Mouse (Mus musculus): ENCODE data around the gene Gtpbp3.
"Not testable (repeated sequence)": the region's sequence is repeated elsewhere in the genome, so short reads cannot be mapped to it uniquely, and the experiment has no call there.

Gene Gtpbp3

DNA sequence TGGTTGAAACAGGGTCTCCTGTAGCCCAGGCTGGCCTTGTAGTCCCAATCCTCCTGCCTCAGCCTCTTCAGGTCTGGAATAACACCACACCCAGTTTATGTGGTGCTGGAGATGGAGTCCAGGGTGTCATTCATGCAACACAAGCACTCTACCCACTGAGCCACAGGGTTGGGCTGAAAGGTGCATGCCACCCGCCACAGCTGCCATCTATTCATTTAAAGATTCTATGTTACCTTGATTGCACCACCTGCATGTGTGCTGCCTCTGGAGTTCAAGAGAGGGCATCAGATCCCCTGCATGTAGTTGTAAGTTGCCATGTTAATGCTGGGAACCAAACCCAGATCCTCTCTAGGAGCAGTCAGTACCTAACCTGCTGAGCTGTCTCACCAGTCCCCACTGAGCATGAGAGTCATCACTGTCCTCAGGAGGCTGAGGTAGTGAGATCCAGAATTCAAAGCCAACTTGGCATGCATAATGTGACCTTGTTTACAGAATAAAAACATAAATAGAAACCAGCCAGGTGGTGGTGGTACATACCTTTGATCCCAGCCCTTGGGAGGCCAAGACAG is 9.3 kb downstream of the Gtpbp3 start:
- DNase-seq (ENCODE audit: extremely low read depth, low read depth, low spot score), result no peak

DNA sequence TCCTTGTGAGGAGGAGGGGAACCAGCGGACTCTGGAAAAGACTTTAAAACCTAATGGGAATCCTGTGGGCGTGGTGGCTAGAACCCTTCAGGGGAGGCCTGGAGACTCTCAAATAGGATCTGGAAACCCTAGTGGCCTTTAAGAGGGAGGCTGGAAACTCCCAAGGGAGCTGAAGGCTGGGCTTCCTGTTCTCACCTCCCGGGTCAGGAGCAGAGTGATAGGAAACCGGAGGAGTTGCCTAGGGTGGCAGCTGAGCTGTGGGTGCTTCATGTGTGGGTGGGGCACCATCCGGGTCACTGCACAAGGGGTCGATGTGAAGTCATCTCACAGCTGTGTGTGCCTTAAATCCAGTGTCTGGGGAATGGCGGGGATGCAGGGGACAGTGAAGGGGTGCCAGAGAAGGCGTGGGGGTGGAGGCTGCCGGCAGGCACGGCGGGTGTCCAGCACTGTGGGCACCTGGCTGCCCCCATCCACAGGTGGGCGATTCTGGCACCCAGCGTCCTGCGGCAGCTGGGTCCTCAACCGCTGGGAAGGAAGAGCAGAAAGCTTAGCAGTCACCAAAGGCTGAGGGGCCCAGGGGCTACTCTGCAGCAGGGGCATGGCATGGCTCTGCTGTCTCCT is 10.1 kb downstream of the Gtpbp3 start:
- DNase-seq (ENCODE audit: extremely low read depth, low read depth, low spot score), result no peak

DNA sequence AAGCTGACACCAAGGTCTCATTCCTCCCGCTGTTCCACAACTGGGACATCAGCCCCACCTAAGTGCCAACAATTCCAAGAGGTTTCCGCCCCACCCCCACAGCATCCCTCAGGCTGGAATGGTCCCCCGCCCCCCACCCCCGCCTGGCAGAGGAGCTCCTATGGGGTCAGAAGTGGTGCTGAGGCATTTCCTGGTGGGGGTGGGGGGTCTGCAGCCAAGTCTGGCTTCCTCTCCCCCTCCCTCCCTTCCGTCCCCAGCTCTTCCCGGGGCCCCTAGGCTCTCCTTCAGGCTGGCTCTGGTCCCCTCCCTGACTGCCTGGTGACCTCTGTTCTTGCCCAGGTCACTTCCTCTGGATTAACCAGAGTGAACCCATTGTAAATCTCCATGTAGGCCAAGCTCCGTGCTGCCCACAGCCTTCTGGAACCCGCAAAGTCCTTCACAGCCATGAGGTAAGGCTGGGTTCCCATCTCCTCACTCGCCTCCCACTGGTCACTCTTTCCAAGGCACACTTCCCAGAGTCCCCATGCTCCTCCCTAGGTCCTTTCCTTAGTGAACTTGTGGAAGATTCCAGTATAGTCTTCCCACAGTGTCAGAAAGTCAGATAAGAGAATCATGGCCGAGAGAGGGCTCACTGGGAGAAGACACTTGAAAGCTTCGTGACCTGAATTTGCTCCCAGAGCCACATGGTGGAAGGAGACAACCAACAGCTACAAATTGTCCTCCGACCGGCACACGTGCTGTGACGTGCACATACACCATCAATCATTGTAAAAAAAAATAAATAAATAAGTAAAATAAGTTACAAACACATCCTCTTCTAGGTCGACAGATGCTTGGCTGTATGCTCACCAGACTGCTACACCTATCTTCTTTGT is 11.2 kb downstream of the Gtpbp3 start:
- DNase-seq (ENCODE audit: extremely low read depth, low read depth, low spot score), result no peak

DNA sequence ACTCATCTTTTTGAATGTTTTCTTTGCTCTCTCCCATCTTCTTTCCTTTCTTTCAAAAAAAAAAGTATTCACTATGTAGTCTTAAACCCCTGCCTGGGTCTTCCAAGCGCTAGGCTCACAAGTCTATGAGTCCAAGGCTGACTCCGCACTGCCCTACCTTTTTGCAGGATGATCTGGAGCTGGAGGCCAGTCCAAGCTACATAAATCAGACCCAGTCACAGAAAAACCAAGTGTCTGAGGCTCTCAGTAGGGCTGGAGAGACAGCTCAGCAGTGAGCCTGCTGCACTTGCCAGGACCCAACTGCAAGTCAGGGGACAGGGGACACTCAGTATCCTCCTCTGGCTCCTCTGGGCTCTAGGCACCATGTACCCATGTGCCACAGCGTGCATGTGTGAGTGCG is 16.4 kb downstream of the Gtpbp3 start:
- DNase-seq (ENCODE audit: extremely low read depth, low read depth, low spot score), result no peak

DNA sequence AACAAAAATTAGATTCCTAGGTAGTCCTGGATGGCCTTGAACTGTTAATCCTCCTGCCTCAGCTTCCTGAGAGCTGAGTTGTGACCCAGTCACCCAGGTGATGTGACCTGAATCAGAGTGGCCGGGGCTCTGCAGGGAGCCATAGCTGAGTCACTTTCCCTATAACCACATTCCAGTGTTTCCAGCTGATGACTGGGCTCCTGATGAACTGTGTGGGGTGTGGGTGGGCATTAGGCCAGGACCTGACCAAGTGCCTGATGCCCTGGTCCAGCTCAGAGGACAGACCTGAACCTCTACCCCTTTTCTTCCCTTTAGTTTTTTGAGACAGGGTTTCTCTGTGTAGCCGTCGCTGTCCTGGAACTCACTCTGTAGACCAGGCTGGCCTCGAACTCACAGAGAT is 17.4 kb downstream of the Gtpbp3 start:
- no peak for DNase-seq (ENCODE audit: extremely low read depth, low read depth, low spot score)

DNA sequence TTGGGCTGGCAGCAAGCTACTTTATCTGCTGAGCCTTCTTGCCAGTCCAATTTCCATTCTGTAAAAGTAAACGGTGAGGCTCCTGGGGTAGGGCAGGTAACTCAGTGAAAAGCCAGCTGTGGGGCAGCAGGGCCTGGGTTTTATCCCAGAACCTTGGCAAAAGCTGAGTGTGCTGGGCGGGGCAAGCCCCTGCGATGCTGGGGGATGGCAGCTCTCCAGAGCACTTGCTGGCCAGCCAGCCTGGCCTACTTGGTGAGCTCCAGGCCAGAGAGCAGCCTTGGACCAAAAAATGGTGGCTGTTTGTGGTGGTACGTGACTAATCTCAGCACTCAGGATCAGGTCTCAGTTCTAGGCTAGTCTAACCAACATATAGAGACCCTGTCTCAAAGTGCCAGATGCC is 18.1 kb downstream of the Gtpbp3 start:
- no peak for DNase-seq (ENCODE audit: extremely low read depth, low read depth, low spot score)

DNA sequence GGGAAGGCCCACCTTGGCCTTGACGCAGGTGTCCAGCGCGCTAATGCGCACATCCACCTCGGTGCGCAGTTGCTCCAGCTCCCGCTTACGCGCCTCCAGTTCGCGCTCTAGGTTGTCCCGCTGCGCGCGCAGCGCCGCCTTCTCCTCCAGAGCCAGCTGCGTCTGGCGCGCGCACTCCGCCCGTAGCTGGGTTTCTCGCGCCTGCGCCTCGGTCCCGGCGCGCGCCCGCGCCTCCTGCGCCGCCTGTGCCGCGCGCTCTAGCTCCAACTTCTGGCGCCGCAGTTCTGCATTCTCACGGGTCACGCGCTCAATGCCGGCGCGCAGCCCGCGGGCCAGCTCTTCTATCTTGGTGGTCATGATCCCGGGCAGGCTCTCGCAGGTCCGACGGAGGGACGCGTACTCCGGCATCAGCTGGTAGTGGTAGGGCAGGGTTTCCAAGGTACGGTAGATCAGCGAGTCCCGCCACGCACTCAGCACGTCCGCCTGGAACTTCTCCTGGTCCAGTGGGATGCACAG is 19.7 kb downstream of the Gtpbp3 start:
- DNase-seq (ENCODE audit: extremely low read depth, low read depth, low spot score), result no peak

DNA sequence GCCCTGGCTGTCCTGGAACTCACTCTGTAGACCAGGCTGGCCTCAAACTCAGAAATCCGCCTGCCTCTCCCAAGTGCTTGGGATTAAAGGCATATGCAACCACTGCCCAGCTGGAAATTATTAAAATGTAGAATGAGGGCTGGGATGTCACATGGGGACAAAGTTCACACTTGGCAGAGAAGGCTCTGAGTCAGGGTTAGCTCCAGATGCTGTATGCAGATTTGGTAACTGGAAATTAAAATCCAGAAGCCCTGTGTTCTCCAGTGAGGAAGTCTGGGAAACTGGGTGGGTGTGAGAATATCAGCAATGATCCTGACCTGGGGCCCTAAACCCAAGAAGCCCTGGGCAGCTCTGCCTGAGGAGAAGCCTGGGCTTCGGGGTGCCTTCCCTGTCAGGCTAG is 21.4 kb downstream of the Gtpbp3 start:
- no peak for DNase-seq (ENCODE audit: extremely low read depth, low read depth, low spot score)

DNA sequence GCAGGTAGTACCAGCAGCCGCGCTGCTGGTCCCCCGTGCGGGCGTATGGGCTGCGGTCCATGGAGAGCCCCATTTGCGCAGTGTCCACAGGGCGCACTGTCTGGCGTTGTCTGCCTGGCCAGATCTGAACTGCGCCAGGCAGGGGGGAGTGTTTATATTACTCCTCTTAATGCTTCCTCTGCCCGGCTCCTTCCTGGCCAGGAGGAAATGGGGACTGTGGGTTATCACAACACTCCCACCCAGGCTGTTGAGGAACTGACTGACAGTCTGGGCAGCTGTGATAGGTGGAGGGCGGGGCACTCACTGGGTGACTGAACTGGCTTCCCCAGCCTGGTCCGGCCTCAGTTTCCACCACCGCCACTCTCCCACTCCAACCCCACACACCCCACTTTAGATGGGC is 23.7 kb downstream of the Gtpbp3 start, which contains the start of gene Plvap:
Gene Plvap, minus strand, starts transcription at position 109 of the 400 bp plus-strand sequence.
- DNase-seq (ENCODE audit: extremely low read depth, low read depth, low spot score), result no peak

DNA sequence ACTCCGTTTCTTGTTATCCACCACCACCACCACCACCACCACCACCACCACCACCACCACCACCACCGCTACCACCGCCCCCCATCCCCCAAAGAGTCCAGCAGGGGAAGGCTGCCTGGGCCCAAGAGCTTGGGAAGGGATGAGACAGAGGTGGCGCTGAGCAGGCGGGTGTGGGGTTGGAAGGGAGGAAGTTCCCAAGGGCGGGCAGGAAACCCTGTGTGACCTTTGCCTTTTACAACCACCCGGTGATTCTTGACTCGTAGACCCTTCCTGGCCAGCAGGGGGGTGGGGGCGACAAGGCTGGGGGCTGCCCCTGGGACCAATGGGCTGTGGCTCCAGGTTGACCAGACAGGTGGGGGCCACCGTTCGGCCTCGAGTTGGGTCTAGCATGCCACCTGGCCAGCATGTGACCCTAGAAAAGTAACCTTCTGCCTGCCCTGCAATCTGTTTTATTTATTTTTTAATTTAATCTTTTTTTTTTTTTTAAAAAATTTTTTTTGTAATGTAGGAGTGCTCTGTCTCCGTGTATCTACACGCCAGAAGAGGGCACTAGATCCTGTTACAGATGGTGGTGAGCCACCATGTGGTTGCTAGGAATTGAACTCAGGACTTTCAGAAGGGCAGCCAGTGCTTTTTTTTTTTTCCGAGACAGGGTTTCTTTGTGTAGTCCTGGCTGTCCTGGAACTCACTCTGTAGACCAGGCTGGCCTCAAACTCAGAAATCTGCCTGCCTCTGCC is 25.3 kb downstream of the Gtpbp3 start:
- DNase-seq (ENCODE audit: extremely low read depth, low read depth, low spot score), result no peak

DNA sequence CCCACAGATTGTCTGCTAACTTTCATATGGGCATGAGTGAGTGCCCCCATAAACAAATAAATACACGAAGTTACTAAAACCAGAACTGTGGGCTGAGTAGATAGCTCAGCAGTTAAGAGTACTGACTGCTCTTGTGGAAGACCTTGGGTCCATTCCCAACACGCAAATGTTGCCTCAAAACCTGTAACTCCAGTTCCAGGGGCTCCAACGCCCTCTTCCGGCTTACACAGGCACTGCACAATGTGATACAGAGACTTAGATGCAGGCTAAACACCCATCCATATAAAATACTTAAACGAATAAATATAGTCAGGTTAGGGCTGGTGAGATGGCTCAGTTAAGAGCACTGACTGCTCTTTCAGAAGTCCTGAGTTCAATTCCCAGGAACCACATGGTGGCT is 27.1 kb downstream of the Gtpbp3 start:
- no peak for DNase-seq (ENCODE audit: extremely low read depth, low read depth, low spot score)

DNA sequence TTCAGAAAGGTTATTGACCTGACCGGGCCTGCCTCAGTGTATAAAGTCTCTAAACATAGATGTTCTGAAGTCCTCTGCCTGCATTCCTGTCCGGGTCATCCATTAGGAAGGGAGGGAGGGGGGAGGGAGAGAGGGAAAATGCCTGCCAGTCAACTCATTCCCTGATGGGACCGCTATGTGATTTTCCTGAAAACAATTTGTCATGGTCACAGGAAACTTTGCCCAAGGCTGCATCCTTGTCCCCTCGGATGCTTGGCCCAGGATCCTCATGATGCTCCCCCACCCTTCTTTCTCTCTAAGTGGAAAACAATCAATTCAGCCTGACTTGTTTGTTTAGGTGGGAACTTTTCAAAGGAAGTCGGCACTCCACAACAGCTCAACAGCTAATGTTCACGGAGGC is 28.9 kb downstream of the Gtpbp3 start:
- no peak for DNase-seq (ENCODE audit: extremely low read depth, low read depth, low spot score)

DNA sequence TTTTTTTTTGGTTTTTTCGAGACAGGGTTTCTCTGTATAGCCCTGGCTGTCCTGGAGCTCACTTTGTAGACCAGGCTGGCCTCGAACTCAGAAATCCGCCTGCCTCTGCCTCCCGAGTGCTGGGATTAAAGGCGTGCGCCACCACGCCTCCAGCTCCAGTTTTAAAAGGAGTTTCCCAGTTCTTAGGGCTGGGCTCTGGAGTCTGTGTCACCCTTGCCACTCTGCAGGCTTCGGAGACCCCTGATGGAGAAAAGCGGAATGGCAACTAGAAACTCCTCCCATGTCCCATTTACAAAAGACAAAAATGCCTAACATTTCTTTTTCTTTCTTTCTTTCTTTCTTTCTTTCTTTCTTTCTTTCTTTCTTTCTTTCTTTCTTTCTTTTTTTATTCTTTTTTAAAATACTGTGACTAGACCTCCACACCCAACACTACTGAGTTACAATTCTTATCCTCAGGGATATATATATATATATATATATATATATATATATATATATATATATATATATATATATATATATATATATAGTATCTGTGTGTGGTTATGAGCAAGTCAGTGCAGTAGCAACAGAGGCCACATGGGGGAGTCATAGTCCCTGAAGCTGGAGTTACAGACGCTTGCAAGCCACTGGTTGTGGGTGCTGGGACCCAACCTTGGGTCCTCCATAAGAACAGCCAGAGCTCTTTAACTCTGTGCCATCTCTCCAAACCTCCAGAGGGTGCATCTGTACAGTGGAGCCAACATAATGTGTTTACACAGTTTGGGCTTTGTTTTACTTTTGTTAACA is 31.3 kb downstream of the Gtpbp3 start:
- DNase-seq (ENCODE audit: extremely low read depth, low read depth, low spot score), result not testable (repeated sequence)

DNA sequence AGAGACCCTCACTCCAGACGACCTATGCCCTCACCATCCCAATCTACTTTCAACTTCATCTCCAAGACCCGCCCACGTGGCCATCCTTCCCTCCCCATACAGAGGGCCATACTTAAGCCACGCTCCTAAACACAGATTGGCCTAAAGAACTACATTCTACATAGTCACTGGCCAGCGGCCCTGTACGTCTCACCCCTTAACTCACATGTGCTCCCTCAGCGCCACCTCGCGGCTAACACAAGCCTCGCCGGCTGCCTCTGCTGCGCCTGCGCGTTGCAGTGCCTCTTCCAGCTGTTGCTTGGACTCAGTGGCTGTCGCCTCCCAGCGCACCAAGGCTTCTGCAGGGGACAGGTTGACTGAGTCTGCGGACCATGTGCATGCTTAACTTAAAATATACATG is 33.7 kb downstream of the Gtpbp3 start:
- no peak for DNase-seq (ENCODE audit: extremely low read depth, low read depth, low spot score)

DNA sequence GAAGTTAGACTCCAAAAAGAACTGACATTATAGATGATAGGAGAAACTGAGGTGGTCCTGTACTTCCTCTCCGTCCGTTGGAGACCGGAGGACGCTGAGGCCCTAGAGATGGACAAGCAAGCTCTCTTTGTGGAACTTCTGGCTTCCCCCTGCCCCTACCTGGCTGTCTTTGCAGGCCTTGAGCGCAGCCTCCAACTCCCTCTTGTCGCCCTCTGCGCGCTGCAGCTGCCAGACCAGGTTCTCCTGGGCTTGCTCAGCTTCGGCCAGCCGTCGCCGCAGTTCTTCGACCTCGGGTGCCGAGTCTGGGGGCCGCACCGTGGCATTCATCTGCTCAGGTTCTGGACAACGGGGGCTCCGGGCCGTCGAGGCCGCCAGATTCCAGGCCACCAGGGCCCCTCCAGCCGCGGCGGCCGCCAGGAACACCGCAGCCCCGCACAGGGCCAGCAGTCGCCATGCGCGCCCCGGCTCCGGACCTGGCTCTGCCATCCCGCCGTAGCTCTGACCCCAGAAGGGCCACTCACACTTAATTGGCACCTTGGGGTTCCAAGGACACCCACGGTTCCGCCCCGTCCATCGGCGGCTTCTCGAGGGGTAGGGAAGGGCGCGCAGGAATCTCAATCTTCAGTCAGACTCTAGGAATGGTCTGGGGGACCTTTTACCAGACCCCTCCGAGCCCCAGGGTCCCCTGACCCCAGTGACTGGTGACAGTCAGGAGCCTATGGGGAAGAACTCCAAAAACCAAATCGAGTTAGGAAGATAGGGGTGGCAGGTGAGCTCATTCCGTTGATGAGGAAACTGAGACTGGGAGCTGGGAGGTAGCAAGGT is 37.5 kb downstream of the Gtpbp3 start, which contains the start of gene Ccdc194:
Gene Ccdc194, minus strand, starts transcription at position 486 of the 825 bp plus-strand sequence.
- DNase-seq (ENCODE audit: extremely low read depth, low read depth, low spot score), result no peak

DNA sequence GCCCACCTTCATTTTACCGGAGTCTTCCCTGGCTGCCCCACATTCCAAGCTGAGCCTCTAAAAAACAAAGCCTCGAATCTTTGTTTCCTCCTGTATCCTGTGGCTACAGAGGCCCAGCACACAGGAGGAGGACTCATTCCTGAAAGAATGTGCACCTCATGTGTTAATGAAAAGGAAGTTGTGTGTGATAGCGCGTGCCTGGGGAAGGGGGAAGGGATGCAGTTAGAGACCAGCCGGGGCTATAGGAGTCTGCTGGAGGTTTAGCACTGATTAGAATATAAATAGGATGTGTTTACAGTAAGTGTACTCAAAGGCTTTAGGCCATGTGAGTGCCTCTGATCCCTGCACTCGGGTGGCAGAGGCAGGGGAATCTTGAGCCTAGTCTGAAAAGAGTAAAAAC is 38.4 kb downstream of the Gtpbp3 start:
- DNase-seq (ENCODE audit: extremely low read depth, low read depth, low spot score), result no peak

DNA sequence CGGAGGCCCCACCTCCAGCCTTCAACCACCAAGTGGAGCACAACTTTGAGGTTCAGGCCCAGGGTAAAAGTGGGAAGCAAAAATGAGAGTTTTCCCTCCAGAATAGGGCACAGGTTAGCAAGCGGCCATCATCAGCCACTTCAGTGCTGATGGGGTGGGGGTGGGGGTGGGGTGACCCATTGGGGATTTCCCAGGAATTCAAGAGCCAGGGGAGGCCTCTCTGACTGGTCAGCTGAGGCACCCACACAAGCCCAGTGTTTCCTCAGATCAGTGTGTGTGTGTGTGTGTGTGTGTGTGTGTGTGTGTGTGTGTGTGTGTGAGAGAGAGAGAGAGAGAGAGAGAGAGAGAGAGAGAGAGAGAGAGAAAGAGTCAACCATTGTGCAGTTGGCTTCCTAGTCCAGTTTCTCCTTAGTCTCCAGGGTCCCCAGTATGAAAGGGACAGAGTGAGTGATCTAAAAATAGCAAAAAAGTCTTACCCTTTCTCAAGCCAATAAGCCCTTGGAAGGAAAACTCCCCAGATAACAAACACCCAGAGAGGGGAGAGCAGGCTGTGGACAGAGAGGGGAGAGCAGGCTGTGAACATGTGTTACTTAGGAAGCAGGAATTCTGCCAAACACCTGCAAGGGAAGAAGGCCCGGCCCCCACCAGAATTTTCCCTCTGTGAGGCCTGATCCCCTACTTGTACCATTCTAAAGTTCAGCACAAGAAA is 39.4 kb downstream of the Gtpbp3 start:
- DNase-seq (ENCODE audit: extremely low read depth, low read depth, low spot score), result no peak

DNA sequence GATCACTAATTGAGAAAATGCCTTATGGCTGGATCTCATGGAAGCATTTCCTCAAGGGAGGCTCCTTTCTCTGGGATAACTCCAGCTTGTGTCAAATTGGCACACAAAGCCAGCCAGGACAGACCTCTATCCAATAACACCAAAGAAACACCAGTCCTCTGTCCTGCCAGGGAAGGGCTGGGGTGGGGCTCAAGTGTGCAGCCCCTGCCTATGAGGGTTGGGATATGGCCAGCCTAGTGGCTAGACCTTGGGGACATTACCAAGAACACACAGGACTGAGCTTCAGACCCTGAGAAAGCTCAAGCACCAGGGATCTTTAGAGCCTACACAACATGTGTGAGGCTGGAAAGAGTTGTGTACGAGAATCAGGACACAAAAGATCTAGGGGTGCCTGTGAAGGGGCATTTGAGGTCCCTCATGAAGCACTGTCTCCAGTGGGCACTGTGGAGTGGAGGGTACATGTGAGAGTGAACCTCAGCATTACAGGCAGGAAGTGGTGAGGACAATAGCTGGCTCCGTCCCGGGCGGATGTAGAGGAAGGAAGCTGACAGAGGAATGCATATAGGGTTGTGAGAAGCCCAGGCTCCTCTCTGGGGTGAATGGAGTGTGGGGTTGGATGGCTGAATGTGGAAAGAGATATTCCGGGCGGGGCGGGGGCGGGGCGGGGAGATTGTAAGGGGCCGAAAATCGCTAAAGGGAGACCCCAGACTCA is 40.6 kb downstream of the Gtpbp3 start:
- DNase-seq (ENCODE audit: extremely low read depth, low read depth, low spot score), result no peak

All from fat pad, adult 2 months (tissue).